Comparison of ENCODE assay signal across 8 mouse cellular contexts in the genomic region with DNA sequence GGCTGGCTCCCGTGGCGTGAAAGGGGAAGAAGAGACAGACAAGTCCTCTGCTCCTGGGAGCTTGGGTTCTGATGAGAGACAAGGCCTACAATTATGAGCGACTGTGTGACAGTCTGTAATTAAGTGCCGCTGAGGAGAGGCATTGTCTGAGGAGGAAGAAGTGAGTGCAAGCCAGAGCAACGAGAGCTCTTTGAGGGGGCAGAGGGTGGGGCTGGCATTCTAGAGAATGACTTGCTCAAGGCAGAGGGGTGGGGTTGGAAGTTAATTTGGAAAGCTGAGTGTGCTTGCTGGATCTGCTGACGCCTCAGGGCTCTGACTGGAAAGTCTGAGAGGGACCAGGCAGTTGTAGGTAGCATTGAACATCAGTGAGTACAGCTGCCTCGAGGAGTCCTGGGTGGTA. TPM values are rescaled to one million over a fixed set of nuclear protein-coding genes. Genes with fewer than 3 reads are reported as not detected.
DNase-seq lines count a peak whose midpoint lies in the region; ATAC-seq and TF ChIP-seq lines count a peak whose summit lies in the region.

No protein-coding gene starts in this region.

- no peak for DNase-seq in kidney, postnatal 14 days
- peak; percentile 36 for DNase-seq in embryonic facial prominence, embryonic 11.5 days (ENCODE audit: low spot score)
- DNase-seq in spleen, postnatal 4 days (ENCODE audit: low spot score in 2 of 2): no peak
- no peak for DNase-seq in thymus, postnatal 25 days

- 26% methylated on average over 7 of the region's 7 CpGs for WGBS in kidney, embryonic 14.5 days
- 22% methylated on average over 7 of the region's 7 CpGs for WGBS in embryonic facial prominence, embryonic 11.5 days
- WGBS in intestine, postnatal 0 days: 21% methylated on average over 7 of the region's 7 CpGs
- 6% methylated on average over 7 of the region's 7 CpGs for WGBS in olfactory bulb, adult 2 months
- WGBS in liver, embryonic 12.5 days (ENCODE audit: insufficient replicate concordance): 47% methylated on average over 7 of the region's 7 CpGs

- no peak for TF ChIP-seq CTCF in intestine, postnatal 0 days (IDR thresholded peaks at IDR 0.05; ENCODE audit: low read depth)
- TF ChIP-seq CTCF in olfactory bulb, adult 2 months (IDR thresholded peaks at IDR 0.05; ENCODE audit: insufficient read depth, low read depth, low read length): no peak

- no peak for ATAC-seq in kidney, embryonic 14.5 days (ENCODE audit: low FRiP score, low TSS enrichment)
- no peak for ATAC-seq in embryonic facial prominence, embryonic 11.5 days (replicated peaks; ENCODE audit: insufficient number of reproducible peaks, low FRiP score, low TSS enrichment, low read depth)
- no peak for ATAC-seq in intestine, postnatal 0 days
- ATAC-seq in liver, embryonic 12.5 days: no peak

- H3K36me3 ChIP-seq in kidney, embryonic 14.5 days (ENCODE audit: control insufficient read depth, insufficient read depth, low read length): no peaks in the 10 kb centered on the region
- no peaks in the 10 kb centered on the region; the same call in 1 of the 2 replicates for H3K36me3 ChIP-seq in embryonic facial prominence, embryonic 11.5 days (replicated peaks; ENCODE audit: control insufficient read depth, insufficient read depth, low read depth, low read length)
- no peaks in the 10 kb centered on the region for H3K36me3 ChIP-seq in intestine, postnatal 0 days (ENCODE audit: control insufficient read depth, insufficient read depth)
- H3K36me3 ChIP-seq in liver, embryonic 12.5 days: no peaks in the 10 kb centered on the region

- no peaks in the 10 kb centered on the region for H3K9me3 ChIP-seq in kidney, embryonic 14.5 days (ENCODE audit: control insufficient read depth, low read length)
- no peaks in the 10 kb centered on the region for H3K9me3 ChIP-seq in embryonic facial prominence, embryonic 11.5 days (replicated peaks; ENCODE audit: control insufficient read depth, low read length)
- no peaks in the 10 kb centered on the region for H3K9me3 ChIP-seq in intestine, postnatal 0 days (ENCODE audit: control insufficient read depth)
- no peaks in the 10 kb centered on the region for H3K9me3 ChIP-seq in liver, embryonic 12.5 days (replicated peaks)

- 0 out of 2 replicates have a peak overlapping the region, but pooled peaks have one; percentile 7 for H3K9ac ChIP-seq in kidney, embryonic 14.5 days (ENCODE audit: low read depth, low read length)
- peak overlapping the region; percentile 18; the same call in 1 of the 2 replicates for H3K9ac ChIP-seq in embryonic facial prominence, embryonic 11.5 days (replicated peaks; ENCODE audit: low read length)
- 0 out of 2 replicates have a peak overlapping the region, but pooled peaks have one; percentile 17 for H3K9ac ChIP-seq in intestine, postnatal 0 days (ENCODE audit: low read depth, low read length)
- no peak overlapping the region for H3K9ac ChIP-seq in liver, embryonic 12.5 days

- H3K4me1 ChIP-seq in kidney, embryonic 14.5 days (ENCODE audit: control insufficient read depth, insufficient read depth, low read length): peaks cover 41% of the 10 kb centered on the region
- H3K4me1 ChIP-seq in embryonic facial prominence, embryonic 11.5 days (ENCODE audit: control insufficient read depth, insufficient read depth, low read length): peaks cover 14% of the 10 kb centered on the region
- peaks cover 21% of the 10 kb centered on the region for H3K4me1 ChIP-seq in intestine, postnatal 0 days (replicated peaks; ENCODE audit: control insufficient read depth, insufficient read depth, low read length)
- peaks cover 49% of the 10 kb centered on the region for H3K4me1 ChIP-seq in olfactory bulb, adult 2 months (ENCODE audit: control insufficient read depth, insufficient read depth, low read length)
- peaks cover 71% of the 10 kb centered on the region for H3K4me1 ChIP-seq in liver, embryonic 12.5 days

- no peaks in the 10 kb centered on the region for H3K27me3 ChIP-seq in kidney, embryonic 14.5 days (ENCODE audit: control insufficient read depth, insufficient read depth, low read length)
- H3K27me3 ChIP-seq in embryonic facial prominence, embryonic 11.5 days (ENCODE audit: control insufficient read depth, insufficient read depth, low read length): no peaks in the 10 kb centered on the region
- no peaks in the 10 kb centered on the region for H3K27me3 ChIP-seq in intestine, postnatal 0 days (replicated peaks; ENCODE audit: control insufficient read depth, insufficient read depth, low read length)
- peaks cover 11% of the 10 kb centered on the region for H3K27me3 ChIP-seq in liver, embryonic 12.5 days (replicated peaks)

- H3K4me3 ChIP-seq in kidney, embryonic 14.5 days (ENCODE audit: low read length): no peak overlapping the region
- no peak overlapping the region for H3K4me3 ChIP-seq in embryonic facial prominence, embryonic 11.5 days (ENCODE audit: low read depth, low read length)
- H3K4me3 ChIP-seq in intestine, postnatal 0 days (ENCODE audit: low read depth, low read length): no peak overlapping the region
- H3K4me3 ChIP-seq in olfactory bulb, adult 2 months (ENCODE audit: insufficient read depth, low read depth, low read length): 0 out of 2 replicates have a peak overlapping the region, but pooled peaks have one; percentile 11
- H3K4me3 ChIP-seq in liver, embryonic 12.5 days: no peak overlapping the region

- TF ChIP-seq POLR2A in olfactory bulb, adult 2 months (IDR thresholded peaks at IDR 0.05; ENCODE audit: insufficient read depth, low read depth, low read length): no peak

- H3K4me2 ChIP-seq in kidney, embryonic 14.5 days (replicated peaks; ENCODE audit: low read depth, low read length): no peak overlapping the region
- no peak overlapping the region for H3K4me2 ChIP-seq in embryonic facial prominence, embryonic 11.5 days (ENCODE audit: low read depth, low read length)
- peak overlapping the region; percentile 1; the same call in 1 of the 2 replicates for H3K4me2 ChIP-seq in intestine, postnatal 0 days (replicated peaks; ENCODE audit: low read depth)
- no peak overlapping the region for H3K4me2 ChIP-seq in liver, embryonic 12.5 days

- peak overlapping the region; percentile 30; the same call in 1 of the 2 replicates for H3K27ac ChIP-seq in kidney, embryonic 14.5 days (ENCODE audit: low read depth, low read length)
- no peak overlapping the region for H3K27ac ChIP-seq in embryonic facial prominence, embryonic 11.5 days (replicated peaks; ENCODE audit: low read depth, low read length)
- H3K27ac ChIP-seq in intestine, postnatal 0 days (ENCODE audit: low read depth, low read length): peak overlapping the region; percentile 57
- H3K27ac ChIP-seq in olfactory bulb, adult 2 months (ENCODE audit: insufficient read depth, low read depth, low read length): peak overlapping the region; percentile 91
- H3K27ac ChIP-seq in liver, embryonic 12.5 days: no peak overlapping the region

RNA-seq across cellular contexts. Expression of gene Myl9, which starts 48.9 kb away (rescaled TPM):
- 218 and 250 TPM in 2 replicates for polyA plus RNA-seq in kidney, embryonic 14.5 days (2014; fragmentation: Nextera tagmentation; extraction: Ambion mirVana)
- 128 and 151 TPM in 2 replicates for polyA plus RNA-seq in embryonic facial prominence, embryonic 11.5 days (2014; fragmentation: Nextera tagmentation; extraction: Ambion mirVana)
- 1,325 and 1,382 TPM in 2 replicates for polyA plus RNA-seq in intestine, postnatal 0 days (2015; fragmentation: Nextera tagmentation; extraction: Ambion mirVana)
- polyA plus RNA-seq in olfactory bulb, adult 2 months (2012; ENCODE audit: insufficient read depth, insufficient read length, low replicate concordance, missing spikeins): not detected in 2 replicates
- polyA plus RNA-seq in liver, embryonic 12.5 days (2016; fragmentation: Nextera tagmentation; extraction: Ambion mirVana): 70.5 and 76.1 TPM in 2 replicates

Comparison
In these comparisons a context has a peak if more than half of its experiments do, and no peak if none do; other contexts are left out.
1. H3K27ac ChIP-seq: peak in kidney, embryonic 14.5 days (single experiment), intestine, postnatal 0 days (single experiment) and olfactory bulb, adult 2 months (single experiment); none in embryonic facial prominence, embryonic 11.5 days (single experiment) and liver, embryonic 12.5 days (single experiment).